Mouse (Mus musculus) intestine, embryonic 16.5 days (tissue): Measurements from ENCODE around the gene Cog8. TPM values are rescaled to one million over a fixed set of nuclear protein-coding genes. Genes with fewer than 3 reads are reported as not detected.

Experiments used
- ATAC-seq: fragments of 200-750 bp; cut with Nextera tagmentation; 2 replicates; pipeline ENCODE4 v1.8.0; 2017; ENCODE audit warnings: moderate TSS enrichment, moderate library complexity
- H3K27ac ChIP-seq: fragments of 300-500 bp; sonication (generic); 2 replicates; pipeline ENCODE4 v1.5.1; 2014; ENCODE audit warnings: mild to moderate bottlenecking, low read length
- H3K27me3 ChIP-seq: fragments of 300-500 bp; sonication (generic); replicated peaks from 2 replicates; pipeline ENCODE4 v1.6.1; 2014; ENCODE audit warnings: low read length, control low read depth, mixed read lengths; ENCODE audit not compliant: control insufficient read depth, insufficient read depth
- H3K36me3 ChIP-seq: fragments of 300-500 bp; sonication (generic); 2 replicates; pipeline ENCODE4 v1.6.1; 2014; ENCODE audit warnings: low read length, control low read depth; ENCODE audit not compliant: control insufficient read depth, insufficient read depth
- H3K4me1 ChIP-seq: fragments of 300-500 bp; sonication (generic); 2 replicates; pipeline ENCODE4 v1.6.1; 2014; ENCODE audit warnings: low read length, control low read depth, mixed read lengths; ENCODE audit not compliant: control insufficient read depth, insufficient read depth
- H3K4me2 ChIP-seq: fragments of 300-500 bp; sonication (generic); 2 replicates; pipeline ENCODE4 v1.6.1; 2014; ENCODE audit warnings: low read depth, low read length, control low read depth
- H3K4me3 ChIP-seq: fragments of 300-500 bp; sonication (generic); 2 replicates; pipeline ENCODE4 v1.5.1; 2014; ENCODE audit warnings: mild to moderate bottlenecking, low read length
- H3K9ac ChIP-seq: fragments of 300-500 bp; sonication (generic); 2 replicates; pipeline ENCODE4 v1.6.1; 2014; ENCODE audit warnings: low read depth, low read length
- H3K9me3 ChIP-seq: fragments of 300-500 bp; sonication (generic); 2 replicates; pipeline ENCODE4 v1.6.1; 2016; ENCODE audit warnings: low read length, control low read depth; ENCODE audit not compliant: control insufficient read depth
- WGBS: fragments of 180-500 bp; shearing (Covaris S2); extraction: QIAGEN DNeasy Blood & Tissue Kit; methylation state at CpG from one replicate; pipeline ENCODE4 v1.1.7; 2014; 5-methylcytosine and 5-hydroxymethylcytosine counted together
- polyA plus RNA-seq: library from polyadenylated mRNA; unstranded; fragments of >200 nt; fragmentation: Nextera tagmentation; extraction: Ambion mirVana; gene quantifications from 2 replicates; pipeline ENCODE4 v1.2.1, GENCODE M21; 2015

Gene Cog8
- polyA plus RNA-seq, 1 experiment from 2014 or later: 32.8 TPM

DNA sequence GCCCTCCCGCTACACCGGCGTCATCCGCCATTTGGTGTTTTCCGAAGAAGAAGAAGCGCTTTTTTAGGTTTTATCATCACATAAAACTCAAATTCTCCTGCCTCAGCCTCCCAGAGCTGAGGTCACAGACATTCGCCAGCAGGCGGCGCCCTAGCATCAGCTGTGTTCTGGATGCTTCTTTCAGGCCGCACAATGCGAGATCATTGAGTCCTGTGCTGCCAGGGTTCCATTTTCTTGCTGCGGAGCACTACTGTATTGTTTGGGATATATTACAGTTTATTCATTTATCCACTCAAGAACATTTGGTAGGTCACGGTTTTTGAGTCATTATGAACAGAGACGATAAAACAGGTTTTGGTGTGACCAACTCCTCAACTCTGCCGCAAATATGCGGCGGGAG is 28.9 kb upstream of the Cog8 start:
- H3K4me2 ChIP-seq: no peak overlapping the region
- H3K4me3 ChIP-seq: no peak overlapping the region
- no peaks in the 10 kb centered on the region for H3K4me1 ChIP-seq
- H3K27ac ChIP-seq: no peak overlapping the region
- peaks cover 24% of the 10 kb centered on the region for H3K36me3 ChIP-seq
- no peaks in the 10 kb centered on the region for H3K27me3 ChIP-seq
- no peak for ATAC-seq
- H3K9me3 ChIP-seq: no peaks in the 10 kb centered on the region
- WGBS: 95% methylated on average over 17 of the region's 17 CpGs
- H3K9ac ChIP-seq: no peak overlapping the region

DNA sequence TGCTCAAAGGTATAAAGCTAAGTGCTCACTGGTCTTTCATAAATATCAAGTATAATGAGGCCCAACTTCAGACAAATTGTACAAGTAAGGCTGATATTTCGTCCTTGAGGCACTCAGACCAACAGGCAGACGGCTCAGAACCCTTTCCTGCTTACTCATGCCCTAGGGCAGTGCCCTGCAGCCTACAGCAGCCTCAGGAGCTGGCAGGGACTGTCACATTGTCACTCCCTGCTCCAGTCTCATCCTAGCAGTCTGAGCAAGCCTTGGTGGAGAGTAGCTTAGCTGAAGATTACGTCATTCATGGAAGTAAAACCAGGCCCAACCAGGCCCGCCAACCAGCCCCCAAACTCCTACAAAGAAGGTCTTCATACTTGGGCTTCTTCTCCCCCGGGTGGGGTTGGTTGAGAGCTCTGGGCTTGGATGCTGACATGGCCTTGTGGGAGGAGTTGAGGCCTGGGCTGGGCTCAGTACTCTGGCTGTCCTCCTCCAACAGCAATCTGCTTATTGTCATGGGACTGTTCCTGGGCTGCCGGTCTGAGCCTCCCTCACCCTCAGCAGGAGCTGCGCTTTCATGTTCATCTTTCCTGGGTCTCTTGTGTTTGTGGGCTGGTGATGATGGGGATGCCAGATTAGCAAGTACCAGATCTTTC is 19.9 kb upstream of the Cog8 start:
- no peaks in the 10 kb centered on the region for H3K27me3 ChIP-seq
- H3K4me2 ChIP-seq: no peak overlapping the region
- no peak overlapping the region for H3K9ac ChIP-seq
- peak; percentile 40; the same call in 1 of the 2 replicates for ATAC-seq
- H3K27ac ChIP-seq: no peak overlapping the region
- no peaks in the 10 kb centered on the region for H3K4me1 ChIP-seq
- H3K4me3 ChIP-seq: no peak overlapping the region
- WGBS: 81% methylated on average over 7 of the region's 7 CpGs
- peaks cover 18% of the 10 kb centered on the region for H3K36me3 ChIP-seq
- H3K9me3 ChIP-seq: no peaks in the 10 kb centered on the region

DNA sequence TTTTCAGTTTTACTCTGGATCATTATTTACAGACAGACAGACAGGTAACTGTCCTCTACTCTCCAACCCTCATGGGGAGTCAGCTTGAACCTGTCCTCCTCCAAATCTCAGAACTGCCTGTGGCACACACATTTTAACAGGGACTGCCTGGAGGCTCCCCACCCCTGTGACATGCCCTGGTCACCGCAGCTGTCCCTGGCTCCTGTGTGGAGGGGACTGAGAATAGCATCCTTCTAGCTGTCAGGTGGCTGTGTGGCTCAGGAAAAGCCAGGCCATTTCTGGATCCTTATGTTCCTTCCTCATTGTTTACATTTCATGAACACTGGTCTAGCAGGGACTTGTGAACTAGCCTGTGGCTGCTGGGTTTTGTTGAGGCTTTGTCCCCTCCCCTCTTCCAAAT is 17.6 kb upstream of the Cog8 start:
- Histone ChIP-seq H3K9ac (no peak overlapping the region), H3K27ac (no peak overlapping the region), H3K4me3 (no peak overlapping the region), H3K4me2 (no peak overlapping the region), H3K36me3 (peaks cover 11% of the 10 kb centered on the region), H3K4me1 (no peaks in the 10 kb centered on the region), H3K9me3 (no peaks in the 10 kb centered on the region), H3K27me3 (no peaks in the 10 kb centered on the region)
- WGBS: 68% methylated on average over 1 of the region's 1 CpGs
- no peak for ATAC-seq

DNA sequence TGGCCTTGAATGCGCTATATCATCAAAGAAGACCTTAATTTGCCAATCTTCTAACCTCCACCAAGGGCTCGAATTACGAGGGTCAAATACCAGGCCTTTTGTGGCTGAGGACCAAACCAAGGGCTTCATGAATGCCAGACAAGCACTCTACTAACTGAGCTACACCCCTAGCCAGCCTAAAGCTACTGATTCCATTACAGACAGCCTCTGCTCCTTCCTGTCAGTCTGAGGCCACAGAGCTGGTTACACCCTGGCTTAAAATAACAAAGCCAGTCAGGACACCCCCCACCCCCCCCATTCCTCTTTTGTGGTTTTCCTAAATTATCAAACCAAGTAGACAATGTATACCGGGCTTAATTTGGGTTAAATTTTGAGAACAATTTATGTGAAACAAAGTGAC is 17.2 kb upstream of the Cog8 start:
- H3K4me3 ChIP-seq: no peak overlapping the region
- no peaks in the 10 kb centered on the region for H3K4me1 ChIP-seq
- no peak for ATAC-seq
- H3K9ac ChIP-seq: no peak overlapping the region
- H3K4me2 ChIP-seq: no peak overlapping the region
- peaks cover 11% of the 10 kb centered on the region for H3K36me3 ChIP-seq
- no peaks in the 10 kb centered on the region for H3K9me3 ChIP-seq
- WGBS: 87% methylated on average over 4 of the region's 4 CpGs
- no peaks in the 10 kb centered on the region for H3K27me3 ChIP-seq
- no peak overlapping the region for H3K27ac ChIP-seq

DNA sequence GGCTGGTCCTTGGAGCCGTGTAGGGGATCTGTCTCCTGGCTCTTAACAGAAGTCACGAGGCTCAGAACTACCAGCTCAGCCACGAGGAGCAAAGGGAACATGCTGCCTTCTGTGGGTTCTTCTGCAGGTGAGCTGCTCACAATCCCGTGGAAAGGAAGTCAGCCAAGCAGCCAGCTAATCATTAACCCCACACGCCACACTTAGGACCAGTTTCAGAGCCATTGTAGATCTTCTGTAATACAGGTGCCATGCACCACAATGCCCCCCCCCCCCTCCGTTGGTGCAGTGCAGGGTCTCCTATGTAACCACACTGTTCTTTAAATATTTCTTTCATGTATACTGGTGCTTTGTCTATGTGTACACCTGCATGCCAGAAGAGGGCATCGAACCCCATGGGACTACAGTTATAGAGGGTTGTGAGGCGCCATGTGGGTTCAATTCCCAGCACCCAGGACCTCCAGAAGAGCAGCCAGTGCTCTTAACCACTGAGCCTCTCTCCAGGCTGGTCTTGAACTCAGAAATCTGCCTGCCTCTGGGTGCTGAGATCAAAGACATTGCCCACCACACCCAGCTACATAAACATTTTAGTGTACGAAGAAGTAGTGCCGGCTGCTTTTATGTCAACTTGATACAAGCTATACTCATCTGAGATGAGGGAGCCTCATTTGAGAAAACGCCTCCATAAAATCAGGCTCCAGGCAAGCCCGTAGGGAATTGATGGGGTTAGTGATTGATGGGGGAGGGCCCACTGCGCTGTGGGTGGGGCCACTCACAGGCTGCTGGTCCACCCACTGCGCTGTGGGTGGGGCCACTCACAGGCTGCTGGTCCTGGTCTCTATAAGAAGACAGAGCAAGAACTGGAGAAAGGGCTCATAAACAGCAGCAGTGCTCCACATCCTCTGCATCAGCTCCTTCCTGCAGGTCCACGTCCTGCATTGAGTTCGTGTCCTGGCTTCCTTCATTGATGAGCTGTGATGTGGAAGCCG is 9.3 kb upstream of the Cog8 start, which contains the start of gene Tmed6:
Tmed6 (minus strand) TSS at position 134 of the 986 bp plus-strand sequence.
- Histone ChIP-seq H3K4me1 (no peaks in the 10 kb centered on the region), H3K9me3 (no peaks in the 10 kb centered on the region), H3K27ac (no peak within 1 kb of the TSS), H3K9ac (no peak within 1 kb of the TSS), H3K36me3 (no peaks in the 10 kb centered on the region), H3K27me3 (no peaks in the 10 kb centered on the region), H3K4me3 (no peak within 1 kb of the TSS), H3K4me2 (no peak within 1 kb of the TSS)
- peak; percentile 89 for ATAC-seq
- WGBS: 45% methylated on average over 17 of the region's 17 CpGs

DNA sequence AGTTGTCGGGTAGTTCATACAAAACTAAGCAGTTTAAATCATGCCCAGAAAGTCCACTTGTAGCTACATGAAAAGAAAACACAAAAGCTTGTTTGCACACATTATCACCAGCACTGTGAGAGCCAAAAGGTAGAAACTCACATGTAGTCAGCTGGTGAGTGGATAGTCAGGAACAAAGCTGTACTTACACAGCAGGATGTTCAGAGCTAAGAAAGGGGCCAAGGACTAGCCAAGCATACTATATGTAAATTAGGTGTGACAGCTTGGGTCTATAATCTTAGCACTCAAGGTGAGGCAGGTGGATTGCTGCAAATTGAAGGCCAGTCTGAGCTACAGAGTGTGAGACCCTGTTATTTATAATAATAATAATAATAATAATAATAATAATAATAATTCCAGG is 6.1 kb upstream of the Cog8 start:
- Histone ChIP-seq H3K4me2 (no peak overlapping the region), H3K27ac (no peak overlapping the region), H3K4me3 (no peak overlapping the region), H3K9ac (no peak overlapping the region), H3K9me3 (no peaks in the 10 kb centered on the region), H3K27me3 (no peaks in the 10 kb centered on the region), H3K4me1 (peaks cover 3% of the 10 kb centered on the region), H3K36me3 (0 out of 2 replicates have a peak, but pooled peaks cover 4% of the 10 kb centered on the region)
- 90% methylated on average over 1 of the region's 1 CpGs for WGBS
- no peak for ATAC-seq

DNA sequence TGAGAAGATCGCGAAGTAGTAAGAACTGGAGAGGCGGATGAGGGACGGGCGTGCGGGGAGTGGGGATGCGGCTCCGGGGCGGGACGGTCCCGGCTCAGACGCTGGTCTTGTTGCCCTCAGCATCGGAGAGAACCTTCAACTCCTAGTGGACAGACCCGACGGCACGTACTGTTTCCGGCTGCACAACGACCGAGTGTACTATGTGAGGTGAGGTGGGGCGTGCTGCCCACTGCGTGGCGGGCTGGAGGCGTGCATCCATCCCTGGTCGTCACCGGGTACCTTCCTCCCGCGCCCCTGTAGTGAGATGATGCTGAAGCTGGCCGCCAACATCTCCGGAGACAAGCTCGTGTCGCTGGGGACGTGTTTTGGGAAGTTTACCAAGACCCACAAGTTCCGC is 482 bp upstream of the Cog8 start:
- Histone ChIP-seq H3K36me3 (peaks cover 16% of the 10 kb centered on the region), H3K4me1 (peaks cover 6% of the 10 kb centered on the region), H3K4me3 (peak overlapping the region; percentile 100), H3K9me3 (no peaks in the 10 kb centered on the region), H3K4me2 (peak overlapping the region; percentile 89), H3K9ac (peak overlapping the region; percentile 79), H3K27me3 (no peaks in the 10 kb centered on the region), H3K27ac (peak overlapping the region; percentile 35; the same call in 1 of the 2 replicates)
- peak; percentile 73 for ATAC-seq
- under 1% methylated on average over 33 of the region's 33 CpGs for WGBS

DNA sequence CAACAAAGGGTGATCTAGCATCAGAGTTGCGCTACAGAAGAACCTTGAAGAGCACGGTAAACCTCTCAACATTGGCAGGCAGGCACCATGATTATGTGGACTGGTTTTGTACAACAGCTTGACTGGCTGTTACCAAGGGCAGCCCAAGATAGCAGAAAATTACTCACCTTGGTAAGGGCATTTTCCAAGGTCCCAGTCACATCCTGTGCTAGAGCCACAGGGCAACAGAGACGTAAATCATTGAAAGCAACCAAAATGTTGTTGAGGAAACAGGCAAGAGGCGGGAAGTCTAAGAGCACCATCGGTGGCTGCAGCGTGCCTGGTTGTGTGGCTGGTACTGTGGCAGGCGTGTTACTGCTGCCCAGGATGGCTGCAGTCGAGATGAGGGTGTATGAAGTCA is 4.4 kb downstream of the Cog8 start:
- no peak overlapping the region for H3K4me3 ChIP-seq
- H3K36me3 ChIP-seq: peaks cover 23% of the 10 kb centered on the region
- no peaks in the 10 kb centered on the region for H3K9me3 ChIP-seq
- H3K27ac ChIP-seq: no peak overlapping the region
- WGBS: 94% methylated on average over 8 of the region's 8 CpGs
- no peaks in the 10 kb centered on the region for H3K27me3 ChIP-seq
- H3K4me1 ChIP-seq: peaks cover 10% of the 10 kb centered on the region
- no peak for ATAC-seq
- no peak overlapping the region for H3K4me2 ChIP-seq
- H3K9ac ChIP-seq: no peak overlapping the region

DNA sequence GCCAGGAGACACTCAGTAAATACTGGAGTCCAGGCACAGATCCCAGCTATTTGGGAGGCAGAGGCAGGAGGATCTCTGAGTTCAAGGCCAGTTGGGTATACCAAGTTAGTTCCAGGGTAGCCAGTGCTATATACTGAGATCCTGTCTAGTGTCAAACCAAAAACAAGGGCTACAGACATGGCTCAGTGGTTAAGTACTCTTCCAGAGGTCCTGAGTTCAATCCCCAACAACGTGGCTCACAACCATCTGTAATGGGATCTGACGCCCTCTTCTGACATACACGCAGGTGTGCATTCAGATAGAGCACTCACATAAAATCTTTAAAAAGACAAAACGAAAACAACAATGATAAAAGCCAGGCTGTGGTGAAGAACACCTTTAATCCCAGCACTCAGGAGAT is 7.0 kb downstream of the Cog8 start:
- Histone ChIP-seq H3K36me3 (peaks cover 23% of the 10 kb centered on the region), H3K27me3 (no peaks in the 10 kb centered on the region), H3K4me3 (no peak overlapping the region), H3K27ac (no peak overlapping the region), H3K4me2 (peak overlapping the region; percentile 74; the same call in 1 of the 2 replicates), H3K9me3 (no peaks in the 10 kb centered on the region), H3K4me1 (peaks cover 13% of the 10 kb centered on the region), H3K9ac (no peak overlapping the region)
- WGBS: 95% methylated on average over 4 of the region's 4 CpGs
- no peak for ATAC-seq
